In the genomic region with DNA sequence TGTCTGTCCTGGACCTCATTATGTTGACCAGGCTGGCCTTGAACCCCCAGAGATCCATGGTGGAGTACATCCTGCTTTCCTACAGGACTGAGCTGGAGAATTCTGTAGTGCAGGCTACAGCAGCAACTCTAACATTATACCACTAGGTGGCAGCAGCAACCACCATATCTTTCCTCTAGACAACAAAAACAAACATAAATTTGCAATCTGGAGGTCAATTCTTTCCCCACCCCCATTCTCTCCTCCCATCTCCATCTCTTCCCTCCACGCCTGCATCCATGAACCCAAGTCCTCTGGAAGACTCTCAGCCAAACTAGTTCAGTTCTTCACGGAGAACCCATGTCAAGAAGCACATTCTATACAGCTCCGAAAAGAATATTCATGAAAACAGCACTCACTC, we compare ENCODE assay signal across 8 mouse cellular contexts. TPM values are rescaled to one million over a fixed set of nuclear protein-coding genes. Genes with fewer than 3 reads are reported as not detected.
DNase-seq lines count a peak whose midpoint lies in the region; ATAC-seq and TF ChIP-seq lines count a peak whose summit lies in the region.

No protein-coding gene starts in this region.

- in situ Hi-C loops in CH12.LX (cut with MboI; ENCODE audit: low pct_ligation_motif_present, low pct_unique_long_range_greater_than_20kb, low sequenced_read_pairs) = loop anchor here (25.0 kb wide), 1 partner anchor 333 kb away; a partner anchor contains a TSS

- H3K4me2 ChIP-seq in CH12.LX (ENCODE audit: insufficient read depth, low read depth, poor library complexity, severe bottlenecking) = peak overlapping the region; percentile 88; the same call in 1 of the 2 replicates
- peak overlapping the region; percentile 56 for H3K4me2 ChIP-seq in heart, embryonic 11.5 days
- peak overlapping the region; percentile 36; the same call in 1 of the 2 replicates for H3K4me2 ChIP-seq in kidney, embryonic 16.5 days (replicated peaks; ENCODE audit: low read depth, low read length)

- no peak overlapping the region for H3K9ac ChIP-seq in CH12.LX (ENCODE audit: insufficient read depth, low read depth)
- no peak overlapping the region for H3K9ac ChIP-seq in heart, embryonic 11.5 days (ENCODE audit: low read depth, low read length)
- H3K9ac ChIP-seq in kidney, embryonic 16.5 days (replicated peaks; ENCODE audit: low read length) = no peak overlapping the region

- 24% methylated on average over 3 of the region's 3 CpGs for WGBS in heart, embryonic 11.5 days (ENCODE audit: insufficient replicate concordance)
- 28% methylated on average over 3 of the region's 3 CpGs for WGBS in kidney, embryonic 16.5 days

- peak; percentile 76 for TF ChIP-seq RAD21 in CH12.LX (IDR thresholded peaks at IDR 0.05; ENCODE audit: low read depth, low read length)

- no peak overlapping the region for H3K27ac ChIP-seq in CH12.LX (ENCODE audit: insufficient read depth, low read depth)
- no peak overlapping the region for H3K27ac ChIP-seq in heart, embryonic 11.5 days (ENCODE audit: low read depth, low read length)
- no peak overlapping the region for H3K27ac ChIP-seq in kidney, embryonic 16.5 days (ENCODE audit: low read length)

- DNase-seq in frontal cortex, postnatal 36 days (ENCODE audit: low spot score in 2 of 2) = peak; percentile 21 to 36
- no peak for DNase-seq in frontal cortex, postnatal 10 days (ENCODE audit: low spot score in 2 of 2)
- no peak for DNase-seq in CH12.LX (ENCODE audit: extremely low read depth)
- DNase-seq in cerebellum, postnatal 14 days = peak; percentile 53 to 55
- DNase-seq in mesoderm, embryonic 11.5 days (ENCODE audit: low read depth, low spot score) = peak; percentile 73
- DNase-seq in thymus, postnatal 4 days = peak; percentile 37

- no peak for TF ChIP-seq POLR2A in CH12.LX (IDR thresholded peaks at IDR 0.05; ENCODE audit: low read depth, low read length)

- H3K79me2 ChIP-seq in CH12.LX (replicated peaks; ENCODE audit: control insufficient read depth, extremely low read depth, insufficient read depth, poor library complexity, severe bottlenecking) = no peaks in the 10 kb centered on the region

- dilution Hi-C loops in CH12.LX (cut with MboI; ENCODE audit: extremely low pct_ligation_motif_present, extremely low pct_unique_long_range_greater_than_20kb, low sequenced_read_pairs) = no loop called here

- peaks cover 3% of the 10 kb centered on the region for H3K27me3 ChIP-seq in CH12.LX (replicated peaks)
- H3K27me3 ChIP-seq in heart, embryonic 11.5 days (ENCODE audit: control insufficient read depth, insufficient read depth, low read length) = no peaks in the 10 kb centered on the region
- no peaks in the 10 kb centered on the region for H3K27me3 ChIP-seq in kidney, embryonic 16.5 days (ENCODE audit: insufficient read depth, low read length)

- TF ChIP-seq EP300 in CH12.LX (IDR thresholded peaks at IDR 0.05; ENCODE audit: low read length) = no peak

- TF ChIP-seq CTCF in CH12.LX (conservative IDR thresholded peaks at IDR 0.05 in 1 of 2, IDR thresholded peaks at IDR 0.05 in 1 of 2; ENCODE audit: low read depth in 2 of 2, low read length in 2 of 2) = peak; percentile 60 to 82

- peak overlapping the region in 1 of 3 experiments; percentile 17 for H3K4me3 ChIP-seq in CH12.LX (replicated peaks in 1 of 3; ENCODE audit: low read depth in 2 of 3, low read length in 2 of 3, poor library complexity in 1 of 3)
- H3K4me3 ChIP-seq in heart, embryonic 11.5 days (ENCODE audit: low read depth, low read length) = no peak overlapping the region
- H3K4me3 ChIP-seq in kidney, embryonic 16.5 days (ENCODE audit: low read length) = no peak overlapping the region

- peaks cover 3 to 17% of the 10 kb centered on the region in 2 experiments for H3K4me1 ChIP-seq in CH12.LX (ENCODE audit: control insufficient read depth in 1 of 2, insufficient read depth in 2 of 2)
- H3K4me1 ChIP-seq in heart, embryonic 11.5 days (ENCODE audit: control insufficient read depth, insufficient read depth, low read length) = peaks cover 3% of the 10 kb centered on the region; the same call in 1 of the 2 replicates
- H3K4me1 ChIP-seq in kidney, embryonic 16.5 days (ENCODE audit: insufficient read depth, low read length) = peaks cover 7% of the 10 kb centered on the region

- H3K9me3 ChIP-seq in CH12.LX (replicated peaks; ENCODE audit: low read length) = no peaks in the 10 kb centered on the region
- no peaks in the 10 kb centered on the region for H3K9me3 ChIP-seq in heart, embryonic 11.5 days (replicated peaks; ENCODE audit: control insufficient read depth, low read length)
- H3K9me3 ChIP-seq in kidney, embryonic 16.5 days (ENCODE audit: low read length) = no peaks in the 10 kb centered on the region

- H3K36me3 ChIP-seq in CH12.LX (replicated peaks in 1 of 2; ENCODE audit: control insufficient read depth in 1 of 2, insufficient read depth in 1 of 2, low read length in 1 of 2) = no peaks in the 10 kb centered on the region
- H3K36me3 ChIP-seq in heart, embryonic 11.5 days (ENCODE audit: control insufficient read depth, insufficient read depth, low read length) = no peaks in the 10 kb centered on the region
- H3K36me3 ChIP-seq in kidney, embryonic 16.5 days (ENCODE audit: insufficient read depth, low read length) = no peaks in the 10 kb centered on the region

- 0 out of 2 replicates have a peak, but pooled peaks have one; percentile 23 for ATAC-seq in heart, embryonic 11.5 days (replicated peaks; ENCODE audit: insufficient number of reproducible peaks, low FRiP score, low TSS enrichment)
- ATAC-seq in kidney, embryonic 16.5 days (ENCODE audit: low FRiP score, low TSS enrichment) = no peak

TF ChIP-seq in CH12.LX, 34 proteins besides CTCF, POLR2A, EP300 and RAD21:
- no peak; the same call in 1 of the 2 replicates for TF ChIP-seq IRF4 (IDR thresholded peaks at IDR 0.05; ENCODE audit: low read depth, low read length)
- 0 out of 2 replicates have a peak, but pooled peaks have one; percentile 19 for TF ChIP-seq JUND (conservative IDR thresholded peaks at IDR 0.05; ENCODE audit: low read depth, low read length)
- peak; percentile 55 for TF ChIP-seq SMC3 (IDR thresholded peaks at IDR 0.05; ENCODE audit: low read depth, low read length)

RNA-seq across cellular contexts. Expression of a gene that starts 12.6 kb away (rescaled TPM):
- total RNA-seq in CH12.LX (2012; rRNA removed) (55.7 and 76.1 TPM in 2 replicates), CH12.LX (2014; rRNA removed) (61.8 and 65.1 TPM in 2 replicates)
- polyA plus RNA-seq in CH12.LX (2012; ENCODE audit: insufficient read length, low read depth) = 57.8 and 68.9 TPM in 2 replicates
- polyA plus RNA-seq in heart, embryonic 11.5 days (2014; fragmentation: Nextera tagmentation; extraction: Ambion mirVana) = 0.70 and 1.6 TPM in 2 replicates
- 2.3 and 3.0 TPM in 2 replicates for polyA plus RNA-seq in kidney, embryonic 16.5 days (2015; fragmentation: Nextera tagmentation; extraction: Ambion mirVana)

RNA-seq across cellular contexts. Expression of a gene that starts 39.7 kb away (rescaled TPM):
- total RNA-seq in CH12.LX (2012; rRNA removed) (38.9 and 39.5 TPM in 2 replicates), CH12.LX (2014; rRNA removed) (23.1 and 24.9 TPM in 2 replicates)
- 21.2 and 26.2 TPM in 2 replicates for polyA plus RNA-seq in CH12.LX (2012; ENCODE audit: insufficient read length, low read depth)
- polyA plus RNA-seq in heart, embryonic 11.5 days (2014; fragmentation: Nextera tagmentation; extraction: Ambion mirVana) = 5.0 and 5.4 TPM in 2 replicates
- 11.9 and 12.2 TPM in 2 replicates for polyA plus RNA-seq in kidney, embryonic 16.5 days (2015; fragmentation: Nextera tagmentation; extraction: Ambion mirVana)

Comparison
In these comparisons a context has a peak if more than half of its experiments do, and no peak if none do; other contexts are left out.
1. DNase-seq: peak in frontal cortex, postnatal 36 days (2 of 2), cerebellum, postnatal 14 days (2 of 2), mesoderm, embryonic 11.5 days (single experiment) and thymus, postnatal 4 days (single experiment); none in frontal cortex, postnatal 10 days (0 of 2) and CH12.LX (single experiment).
2. H3K4me2 ChIP-seq: peak in every context shown above with its lines; median percentile 88 in CH12.LX; 56 in heart, embryonic 11.5 days; 36 in kidney, embryonic 16.5 days.
3. RNA of a gene that starts 12.6 kb away (polyA plus RNA-seq): 57.8 to 68.9 TPM in CH12.LX; 2.3 to 3.0 TPM in kidney, embryonic 16.5 days and 0.70 to 1.6 TPM in heart, embryonic 11.5 days; every median in the first group is over 10 times any median in the second.